Mouse (Mus musculus): ENCODE results near the gene Dnah2. TPM values are rescaled to one million over a fixed set of nuclear protein-coding genes. Genes with fewer than 3 reads are reported as not detected.
A peak's percentile ranks its signal among the peaks of the same experiment; 100 is the strongest.

Dnah2 gene
- polyA plus RNA-seq, 1 experiment, result 1.4 TPM

DNA sequence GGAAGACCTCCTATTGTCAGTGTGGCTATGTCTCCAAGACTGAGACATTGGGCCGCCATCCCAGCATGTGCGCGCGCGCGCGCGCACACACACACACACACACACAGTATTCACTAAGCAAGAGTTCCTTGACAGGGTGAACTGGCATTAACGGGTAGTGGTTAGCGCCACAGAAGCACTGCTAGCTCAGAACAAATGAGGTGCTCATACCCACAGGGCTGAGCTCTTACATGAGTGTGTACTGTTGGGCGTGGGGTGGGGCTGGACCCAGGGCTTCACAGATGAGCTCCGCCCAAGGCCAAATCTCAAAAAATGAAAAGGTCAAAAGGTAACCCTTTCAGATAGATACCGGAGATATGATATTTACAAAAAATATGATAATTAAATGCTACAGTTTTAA lies 36.0 kb upstream of the Dnah2 start:
- no peak for TF ChIP-seq CTCF (IDR thresholded peaks at IDR 0.05; ENCODE audit: control insufficient read depth, insufficient read depth, low read length)
- no peak for TF ChIP-seq POLR2A (IDR thresholded peaks at IDR 0.05; ENCODE audit: borderline replicate concordance, control insufficient read depth, low read depth, low read length)
- WGBS, result 88% methylated on average over 13 of the region's 13 CpGs
- no peak overlapping the region for H3K4me3 ChIP-seq (replicated peaks; ENCODE audit: control insufficient read depth, low read depth, low read length)
- peak overlapping the region; percentile 42; the same call in 1 of the 2 replicates for H3K27ac ChIP-seq (ENCODE audit: control insufficient read depth, insufficient read depth, low read depth, low read length, poor library complexity)
- peaks cover 4% of the 10 kb centered on the region for H3K4me1 ChIP-seq (ENCODE audit: control insufficient read depth, insufficient read depth, low read length)

DNA sequence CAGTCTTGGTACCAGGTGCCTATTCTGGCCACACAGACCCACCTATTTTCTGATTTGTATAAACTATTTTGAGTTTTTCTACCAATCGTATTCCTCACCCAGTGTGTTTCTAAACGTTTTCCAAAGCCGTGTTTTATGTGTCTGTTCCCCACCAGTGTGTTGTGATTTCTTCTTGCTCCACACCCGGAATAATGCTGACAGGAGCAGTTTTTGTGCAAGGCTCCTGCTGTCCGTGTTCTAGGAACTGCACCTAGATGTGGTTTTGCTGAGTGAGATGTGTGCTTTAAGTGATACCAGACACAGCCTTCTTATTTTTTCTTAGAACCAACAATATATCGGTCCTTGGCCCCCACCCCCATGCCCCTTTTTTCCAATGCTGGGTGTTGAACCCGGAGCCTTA lies 35.1 kb upstream of the Dnah2 start:
- WGBS, result 78% methylated on average over 7 of the region's 7 CpGs
- TF ChIP-seq CTCF (IDR thresholded peaks at IDR 0.05; ENCODE audit: control insufficient read depth, insufficient read depth, low read length), result no peak
- no peak for TF ChIP-seq POLR2A (IDR thresholded peaks at IDR 0.05; ENCODE audit: borderline replicate concordance, control insufficient read depth, low read depth, low read length)
- no peak overlapping the region for H3K27ac ChIP-seq (ENCODE audit: control insufficient read depth, insufficient read depth, low read depth, low read length, poor library complexity)
- peaks cover 4% of the 10 kb centered on the region; the same call in 1 of the 2 replicates for H3K4me1 ChIP-seq (ENCODE audit: control insufficient read depth, insufficient read depth, low read length)
- H3K4me3 ChIP-seq (replicated peaks; ENCODE audit: control insufficient read depth, low read depth, low read length), result no peak overlapping the region

DNA sequence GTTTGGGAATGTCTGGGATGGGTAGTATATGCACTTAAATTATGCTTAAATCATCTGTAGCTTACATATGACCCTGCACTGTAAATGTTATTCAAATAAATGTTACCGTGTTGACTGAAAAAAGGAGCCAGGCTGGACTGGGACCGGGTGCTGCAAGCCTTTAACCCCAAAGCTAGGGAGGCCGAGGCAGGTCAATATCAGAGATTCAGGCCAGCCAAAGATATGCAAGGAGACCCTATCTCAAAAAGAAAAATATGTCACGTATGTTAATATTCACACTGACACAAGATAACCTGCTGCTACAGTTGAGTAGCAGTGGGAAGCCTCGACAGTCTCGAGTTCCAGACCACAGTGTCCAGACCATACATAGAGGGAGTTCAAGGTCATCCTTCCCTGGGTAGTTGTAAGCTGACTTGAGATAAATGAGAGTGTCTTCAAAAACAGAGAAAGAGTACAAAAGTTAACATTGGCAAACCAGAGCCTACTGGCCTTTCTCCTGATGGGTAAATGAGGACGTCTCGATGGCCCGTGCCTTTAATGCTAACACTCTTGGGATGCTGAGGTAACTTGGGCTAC lies 33.4 kb upstream of the Dnah2 start:
- WGBS, result 56% methylated on average over 9 of the region's 9 CpGs
- Histone ChIP-seq H3K4me1 (ENCODE audit: control insufficient read depth, insufficient read depth, low read length) (peaks cover 4% of the 10 kb centered on the region; the same call in 1 of the 2 replicates), H3K27ac (ENCODE audit: control insufficient read depth, insufficient read depth, low read depth, low read length, poor library complexity) (no peak overlapping the region), H3K4me3 (replicated peaks; ENCODE audit: control insufficient read depth, low read depth, low read length) (no peak overlapping the region)
- TF ChIP-seq POLR2A (IDR thresholded peaks at IDR 0.05; ENCODE audit: borderline replicate concordance, control insufficient read depth, low read depth, low read length), result no peak
- no peak for TF ChIP-seq CTCF (IDR thresholded peaks at IDR 0.05; ENCODE audit: control insufficient read depth, insufficient read depth, low read length)

DNA sequence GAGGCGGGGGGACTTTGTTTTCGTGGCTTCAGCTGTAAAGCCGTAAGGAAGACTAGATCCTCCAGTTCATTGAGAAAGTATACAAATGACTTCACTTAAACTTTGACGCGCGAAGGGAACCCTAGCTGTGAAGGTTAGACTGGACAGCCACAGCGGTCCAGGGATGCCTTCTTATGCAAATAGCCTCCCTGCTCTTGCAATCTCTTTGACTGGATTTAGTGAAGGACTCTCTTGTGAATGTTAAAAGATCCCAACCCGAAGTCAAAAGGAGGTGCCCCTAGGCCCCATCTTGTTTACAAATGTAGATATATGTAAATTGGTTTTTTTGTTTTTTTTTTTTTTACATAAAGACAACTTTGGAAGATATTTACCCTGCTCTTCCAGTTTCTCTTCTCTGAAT lies 32.9 kb upstream of the Dnah2 start:
- Histone ChIP-seq H3K4me1 (ENCODE audit: control insufficient read depth, insufficient read depth, low read length) (peaks cover 5% of the 10 kb centered on the region), H3K4me3 (replicated peaks; ENCODE audit: control insufficient read depth, low read depth, low read length) (peak overlapping the region; percentile 90), H3K27ac (ENCODE audit: control insufficient read depth, insufficient read depth, low read depth, low read length, poor library complexity) (peak overlapping the region; percentile 92; the same call in 1 of the 2 replicates)
- no peak for TF ChIP-seq CTCF (IDR thresholded peaks at IDR 0.05; ENCODE audit: control insufficient read depth, insufficient read depth, low read length)
- no peak for TF ChIP-seq POLR2A (IDR thresholded peaks at IDR 0.05; ENCODE audit: borderline replicate concordance, control insufficient read depth, low read depth, low read length)
- 3% methylated on average over 8 of the region's 8 CpGs for WGBS

DNA sequence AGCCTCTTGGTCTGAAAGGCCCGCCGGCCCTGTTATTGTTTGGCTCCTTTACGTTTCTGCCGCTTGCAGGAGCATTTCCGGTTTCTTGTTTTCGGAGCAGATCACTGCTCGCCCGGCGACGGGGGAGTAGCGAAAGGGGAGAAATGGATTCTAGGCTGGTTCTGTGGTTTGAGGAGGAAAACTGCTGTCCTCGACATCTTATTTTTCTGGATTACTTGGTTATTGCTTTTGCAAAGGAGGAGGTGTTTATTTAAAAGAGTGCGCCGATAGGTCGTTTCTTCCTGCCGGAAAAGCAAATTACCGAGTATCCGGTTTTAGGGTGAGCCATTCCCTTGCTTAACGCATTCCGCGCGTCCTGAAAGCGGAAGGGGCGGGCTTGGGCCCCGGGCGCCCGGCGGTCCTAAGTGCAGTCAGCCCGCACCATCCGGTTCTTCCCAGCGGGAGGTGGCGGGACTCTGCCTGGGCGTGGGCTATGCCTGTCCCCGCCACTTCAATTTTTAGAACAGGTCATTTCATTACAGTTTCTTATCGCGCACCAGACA lies 32.3 kb upstream of the Dnah2 start:
- peak overlapping the region; percentile 90 for H3K4me3 ChIP-seq (replicated peaks; ENCODE audit: control insufficient read depth, low read depth, low read length)
- H3K27ac ChIP-seq (ENCODE audit: control insufficient read depth, insufficient read depth, low read depth, low read length, poor library complexity), result peak overlapping the region; percentile 92
- WGBS, result under 1% methylated on average over 36 of the region's 36 CpGs
- no peak for TF ChIP-seq CTCF (IDR thresholded peaks at IDR 0.05; ENCODE audit: control insufficient read depth, insufficient read depth, low read length)
- TF ChIP-seq POLR2A (IDR thresholded peaks at IDR 0.05; ENCODE audit: borderline replicate concordance, control insufficient read depth, low read depth, low read length), result peak; percentile 78; the same call in 1 of the 2 replicates
- peaks cover 5% of the 10 kb centered on the region for H3K4me1 ChIP-seq (ENCODE audit: control insufficient read depth, insufficient read depth, low read length)

DNA sequence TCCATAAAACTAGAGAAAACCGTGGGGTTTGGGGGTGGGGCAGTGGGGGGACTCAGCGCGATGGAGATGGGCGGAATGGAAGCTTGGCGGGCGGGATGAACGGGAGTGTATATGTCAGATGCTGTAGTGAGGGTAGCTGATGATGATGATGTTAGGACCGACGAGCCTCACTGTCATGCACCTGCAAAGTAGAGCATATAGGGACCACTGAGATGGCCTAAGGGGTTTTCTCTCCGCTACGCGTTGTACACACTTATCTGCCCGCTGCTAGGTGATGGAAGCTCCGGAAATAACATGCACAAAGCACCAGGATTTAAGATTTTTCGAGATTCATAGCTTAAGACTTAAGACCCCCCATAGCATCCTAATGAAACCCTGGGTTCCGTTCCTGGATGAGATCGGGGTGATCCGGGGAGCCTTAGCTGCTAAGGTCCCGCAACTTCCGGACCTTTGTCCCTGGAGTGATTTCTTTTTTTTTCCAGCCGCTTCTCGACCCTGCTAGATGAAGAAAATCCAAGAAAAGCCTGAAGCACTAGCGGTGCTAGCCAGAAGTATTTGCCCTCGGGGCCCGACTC lies 31.7 kb upstream of the Dnah2 start:
- peak overlapping the region; percentile 92 for H3K27ac ChIP-seq (ENCODE audit: control insufficient read depth, insufficient read depth, low read depth, low read length, poor library complexity)
- WGBS, result under 1% methylated on average over 25 of the region's 25 CpGs
- H3K4me3 ChIP-seq (replicated peaks; ENCODE audit: control insufficient read depth, low read depth, low read length), result peak overlapping the region; percentile 90
- TF ChIP-seq CTCF (IDR thresholded peaks at IDR 0.05; ENCODE audit: control insufficient read depth, insufficient read depth, low read length), result no peak
- TF ChIP-seq POLR2A (IDR thresholded peaks at IDR 0.05; ENCODE audit: borderline replicate concordance, control insufficient read depth, low read depth, low read length), result 0 out of 2 replicates have a peak, but pooled peaks have one; percentile 21
- H3K4me1 ChIP-seq (ENCODE audit: control insufficient read depth, insufficient read depth, low read length), result peaks cover 4% of the 10 kb centered on the region

DNA sequence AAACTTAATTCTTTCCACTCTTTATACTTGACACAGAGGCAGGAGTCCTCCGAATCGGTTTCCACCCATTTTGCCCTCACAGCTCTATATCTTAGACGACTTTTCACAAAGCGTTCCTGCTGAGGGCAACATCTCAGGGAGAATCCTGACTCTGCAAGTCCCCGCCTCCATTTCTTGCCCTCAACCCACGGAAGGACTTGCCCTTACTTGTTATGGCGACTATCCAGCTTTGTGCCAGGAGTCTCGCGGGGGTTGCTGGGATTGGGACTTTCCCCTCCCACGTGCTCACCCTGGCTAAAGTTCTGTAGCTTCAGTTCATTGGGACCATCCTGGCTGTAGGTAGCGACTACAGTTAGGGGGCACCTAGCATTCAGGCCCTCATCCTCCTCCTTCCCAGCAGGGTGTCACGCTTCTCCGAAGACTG lies 31.2 kb upstream of the Dnah2 start, which contains the start of the genes Wrap53 and Trp53:
TSS of gene Wrap53 (minus strand) at position 165 of the 424 bp plus-strand sequence.
TSS of gene Trp53 (plus strand) at position 269 of the 424 bp plus-strand sequence.
- WGBS, result 0% methylated on average over 13 of the region's 13 CpGs
- Histone ChIP-seq H3K4me3 (replicated peaks; ENCODE audit: control insufficient read depth, low read depth, low read length) (peak within 1 kb of the TSS; percentile 93), H3K4me1 (ENCODE audit: control insufficient read depth, insufficient read depth, low read length) (peaks cover 4% of the 10 kb centered on the region), H3K27ac (ENCODE audit: control insufficient read depth, insufficient read depth, low read depth, low read length, poor library complexity) (peak within 1 kb of the TSS; percentile 92)
- TF ChIP-seq CTCF (IDR thresholded peaks at IDR 0.05; ENCODE audit: control insufficient read depth, insufficient read depth, low read length), result no peak
- TF ChIP-seq POLR2A (IDR thresholded peaks at IDR 0.05; ENCODE audit: borderline replicate concordance, control insufficient read depth, low read depth, low read length), result no peak
